Mouse (Mus musculus): ENCODE measurements around the gene Ifitm2. TPM values are rescaled to one million over a fixed set of nuclear protein-coding genes. Genes with fewer than 3 reads are reported as not detected.
A peak's percentile ranks its signal among the peaks of the same experiment; 100 is the strongest.

The Ifitm2 gene
- 131 and 176 TPM in 2 replicates for polyA plus RNA-seq (2014; fragmentation: Nextera tagmentation; extraction: Ambion mirVana)

- DNase-seq = peak; percentile 49
- Histone ChIP-seq H3K4me1 (ENCODE audit: control insufficient read depth, insufficient read depth, low read length) (peaks cover 9% of the 10 kb centered on the region; the same call in 1 of the 2 replicates), H3K27me3 (ENCODE audit: control insufficient read depth, insufficient read depth, low read length) (no peaks in the 10 kb centered on the region), H3K9ac (replicated peaks; ENCODE audit: low read length) (peak within 1 kb of the TSS; percentile 36; the same call in 1 of the 2 replicates), H3K36me3 (ENCODE audit: control insufficient read depth, insufficient read depth, low read length) (no peaks in the 10 kb centered on the region), H3K4me3 (replicated peaks; ENCODE audit: low read depth, low read length) (peak within 1 kb of the TSS; percentile 29), H3K27ac (replicated peaks; ENCODE audit: low read depth, low read length) (no peak within 1 kb of the TSS), H3K4me2 (ENCODE audit: low read length) (peak within 1 kb of the TSS; percentile 52), H3K9me3 (ENCODE audit: control insufficient read depth, low read length) (no peaks in the 10 kb centered on the region)
- 22% methylated on average over 11 of the region's 11 CpGs for WGBS
- no peak; the same call in 1 of the 2 replicates for ATAC-seq (ENCODE audit: low FRiP score, low TSS enrichment)
Observed at GRCm38 (mm10) chr7:140955758-140956555, at the start of gene Ifitm2, which contains the start of gene Gm45717. Gene Ifitm2, minus strand, starts transcription at chr7:140955987. Gene Gm45717, minus strand, starts transcription at chr7:140955937.

GRCm38 (mm10) chr7:141003248-141004010 lies 47.6 kb upstream of the Ifitm2 start:
- Histone ChIP-seq H3K9ac (replicated peaks; ENCODE audit: low read length) (no peak overlapping the region), H3K4me3 (replicated peaks; ENCODE audit: low read depth, low read length) (no peak overlapping the region), H3K27ac (replicated peaks; ENCODE audit: low read depth, low read length) (no peak overlapping the region), H3K36me3 (ENCODE audit: control insufficient read depth, insufficient read depth, low read length) (no peaks in the 10 kb centered on the region), H3K27me3 (ENCODE audit: control insufficient read depth, insufficient read depth, low read length) (no peaks in the 10 kb centered on the region), H3K4me1 (ENCODE audit: control insufficient read depth, insufficient read depth, low read length) (0 out of 2 replicates have a peak, but pooled peaks cover 2% of the 10 kb centered on the region), H3K4me2 (ENCODE audit: low read length) (no peak overlapping the region), H3K9me3 (ENCODE audit: control insufficient read depth, low read length) (no peaks in the 10 kb centered on the region)
- ATAC-seq (ENCODE audit: low FRiP score, low TSS enrichment) (no peak), DNase-seq (no peak)
- 87% methylated on average over 5 of the region's 5 CpGs for WGBS

- WGBS = 69% methylated on average over 15 of the region's 15 CpGs
- Histone ChIP-seq H3K27me3 (ENCODE audit: control insufficient read depth, insufficient read depth, low read length) (no peaks in the 10 kb centered on the region), H3K4me3 (replicated peaks; ENCODE audit: low read depth, low read length) (no peak overlapping the region), H3K9ac (replicated peaks; ENCODE audit: low read length) (no peak overlapping the region), H3K4me1 (ENCODE audit: control insufficient read depth, insufficient read depth, low read length) (no peaks in the 10 kb centered on the region), H3K9me3 (ENCODE audit: control insufficient read depth, low read length) (no peaks in the 10 kb centered on the region), H3K27ac (replicated peaks; ENCODE audit: low read depth, low read length) (no peak overlapping the region), H3K36me3 (ENCODE audit: control insufficient read depth, insufficient read depth, low read length) (no peaks in the 10 kb centered on the region), H3K4me2 (ENCODE audit: low read length) (no peak overlapping the region)
- no peak for ATAC-seq (ENCODE audit: low FRiP score, low TSS enrichment)
- DNase-seq = no peak
Observed at GRCm38 (mm10) chr7:141000881-141001708, 45.3 kb upstream of the Ifitm2 start.

- DNase-seq (no peak), ATAC-seq (ENCODE audit: low FRiP score, low TSS enrichment) (no peak)
- Histone ChIP-seq H3K4me2 (ENCODE audit: low read length) (no peak overlapping the region), H3K4me3 (replicated peaks; ENCODE audit: low read depth, low read length) (no peak overlapping the region), H3K4me1 (ENCODE audit: control insufficient read depth, insufficient read depth, low read length) (no peaks in the 10 kb centered on the region), H3K9ac (replicated peaks; ENCODE audit: low read length) (no peak overlapping the region), H3K9me3 (ENCODE audit: control insufficient read depth, low read length) (no peaks in the 10 kb centered on the region), H3K36me3 (ENCODE audit: control insufficient read depth, insufficient read depth, low read length) (no peaks in the 10 kb centered on the region), H3K27me3 (ENCODE audit: control insufficient read depth, insufficient read depth, low read length) (no peaks in the 10 kb centered on the region), H3K27ac (replicated peaks; ENCODE audit: low read depth, low read length) (no peak overlapping the region)
- WGBS = 91% methylated on average over 11 of the region's 11 CpGs
Observed at GRCm38 (mm10) chr7:140998853-140999700, 43.3 kb upstream of the Ifitm2 start.

- Histone ChIP-seq H3K9ac (replicated peaks; ENCODE audit: low read length) (no peak overlapping the region), H3K4me1 (ENCODE audit: control insufficient read depth, insufficient read depth, low read length) (no peaks in the 10 kb centered on the region), H3K9me3 (ENCODE audit: control insufficient read depth, low read length) (no peaks in the 10 kb centered on the region), H3K36me3 (ENCODE audit: control insufficient read depth, insufficient read depth, low read length) (no peaks in the 10 kb centered on the region), H3K4me2 (ENCODE audit: low read length) (no peak overlapping the region), H3K27ac (replicated peaks; ENCODE audit: low read depth, low read length) (no peak overlapping the region), H3K4me3 (replicated peaks; ENCODE audit: low read depth, low read length) (no peak overlapping the region), H3K27me3 (ENCODE audit: control insufficient read depth, insufficient read depth, low read length) (no peaks in the 10 kb centered on the region)
- DNase-seq = no peak
- 61% methylated on average over 1 of the region's 1 CpGs for WGBS
- ATAC-seq (ENCODE audit: low FRiP score, low TSS enrichment) = no peak
Observed at GRCm38 (mm10) chr7:140997817-140998216, 42.0 kb upstream of the Ifitm2 start.

GRCm38 (mm10) chr7:140991117-140991689 lies 35.4 kb upstream of the Ifitm2 start:
- WGBS = 89% methylated on average over 14 of the region's 14 CpGs

GRCm38 (mm10) chr7:140990622-140991021 lies 34.8 kb upstream of the Ifitm2 start:
- Histone ChIP-seq H3K27ac (replicated peaks; ENCODE audit: low read depth, low read length) (no peak overlapping the region), H3K27me3 (ENCODE audit: control insufficient read depth, insufficient read depth, low read length) (no peaks in the 10 kb centered on the region), H3K4me1 (ENCODE audit: control insufficient read depth, insufficient read depth, low read length) (no peaks in the 10 kb centered on the region), H3K9me3 (ENCODE audit: control insufficient read depth, low read length) (no peaks in the 10 kb centered on the region), H3K9ac (replicated peaks; ENCODE audit: low read length) (no peak overlapping the region), H3K4me3 (replicated peaks; ENCODE audit: low read depth, low read length) (no peak overlapping the region), H3K4me2 (ENCODE audit: low read length) (no peak overlapping the region), H3K36me3 (ENCODE audit: control insufficient read depth, insufficient read depth, low read length) (no peaks in the 10 kb centered on the region)
- ATAC-seq (ENCODE audit: low FRiP score, low TSS enrichment) (no peak), DNase-seq (no peak)
- 75% methylated on average over 5 of the region's 5 CpGs for WGBS

More at GRCm38 (mm10) chr7:140991117-140991689, 35.4 kb upstream of the Ifitm2 start:
- ATAC-seq (ENCODE audit: low FRiP score, low TSS enrichment) (no peak), DNase-seq (no peak)
- H3K27me3 ChIP-seq (ENCODE audit: control insufficient read depth, insufficient read depth, low read length) = no peaks in the 10 kb centered on the region
- H3K27ac ChIP-seq (replicated peaks; ENCODE audit: low read depth, low read length) = no peak overlapping the region
- no peaks in the 10 kb centered on the region for H3K36me3 ChIP-seq (ENCODE audit: control insufficient read depth, insufficient read depth, low read length)
- no peak overlapping the region for H3K4me3 ChIP-seq (replicated peaks; ENCODE audit: low read depth, low read length)
- no peak overlapping the region for H3K9ac ChIP-seq (replicated peaks; ENCODE audit: low read length)
- no peaks in the 10 kb centered on the region for H3K9me3 ChIP-seq (ENCODE audit: control insufficient read depth, low read length)
- H3K4me1 ChIP-seq (ENCODE audit: control insufficient read depth, insufficient read depth, low read length) = no peaks in the 10 kb centered on the region
- no peak overlapping the region for H3K4me2 ChIP-seq (ENCODE audit: low read length)
